Mouse (Mus musculus): ENCODE measurements around the gene Mnd1. TPM values are rescaled to one million over a fixed set of nuclear protein-coding genes. Genes with fewer than 3 reads are reported as not detected.

The Mnd1 gene
- polyA plus RNA-seq, 1 experiment = 21.4 TPM

DNA sequence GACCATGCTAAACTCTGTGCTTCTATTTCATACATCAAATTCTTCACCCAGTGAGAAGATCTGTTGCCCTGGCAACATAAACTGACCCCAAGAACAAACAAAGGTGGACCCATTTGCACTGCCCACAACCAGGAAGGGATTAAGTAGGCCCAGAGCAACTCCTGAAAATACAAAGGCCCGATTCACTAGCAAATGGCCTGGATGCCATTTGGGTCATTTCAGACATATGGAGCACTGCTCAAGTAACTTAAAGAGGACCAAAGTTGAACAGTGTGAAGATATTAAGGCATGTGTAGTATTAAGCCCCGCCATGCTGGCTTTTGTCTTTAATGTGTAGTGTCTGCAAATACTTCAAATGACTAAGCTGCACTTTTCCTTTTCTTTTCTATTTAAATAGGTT is 68.7 kb downstream of the Mnd1 start:
- Histone ChIP-seq H3K4me1 (ENCODE audit: control insufficient read depth, insufficient read depth, insufficient read length, low read length) (no peaks in the 10 kb centered on the region), H3K27ac (replicated peaks; ENCODE audit: low read depth, low read length) (no peak overlapping the region), H3K4me3 (ENCODE audit: insufficient read depth, low read depth, low read length) (no peak overlapping the region)

DNA sequence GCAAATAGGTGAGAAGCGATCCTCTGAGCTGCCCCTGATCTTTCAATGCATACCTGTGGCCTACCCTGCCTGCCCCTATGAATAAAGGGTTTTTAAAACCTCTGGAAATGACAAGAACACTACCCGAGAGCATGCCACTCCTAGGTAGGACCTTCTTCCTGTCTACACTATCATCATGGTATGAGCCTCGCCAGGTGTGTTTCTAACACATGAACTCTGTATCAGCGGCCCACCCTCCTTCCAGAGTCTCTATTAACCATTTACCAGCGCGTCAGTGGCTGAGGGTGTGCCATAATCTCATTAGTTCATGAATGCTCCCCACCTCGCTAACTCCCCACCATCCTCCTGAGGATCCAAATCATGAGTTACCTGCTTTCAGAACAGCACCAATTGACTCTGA is 69.2 kb downstream of the Mnd1 start:
- no peaks in the 10 kb centered on the region for H3K4me1 ChIP-seq (ENCODE audit: control insufficient read depth, insufficient read depth, insufficient read length, low read length)
- no peak overlapping the region for H3K4me3 ChIP-seq (ENCODE audit: insufficient read depth, low read depth, low read length)
- no peak overlapping the region for H3K27ac ChIP-seq (replicated peaks; ENCODE audit: low read depth, low read length)

DNA sequence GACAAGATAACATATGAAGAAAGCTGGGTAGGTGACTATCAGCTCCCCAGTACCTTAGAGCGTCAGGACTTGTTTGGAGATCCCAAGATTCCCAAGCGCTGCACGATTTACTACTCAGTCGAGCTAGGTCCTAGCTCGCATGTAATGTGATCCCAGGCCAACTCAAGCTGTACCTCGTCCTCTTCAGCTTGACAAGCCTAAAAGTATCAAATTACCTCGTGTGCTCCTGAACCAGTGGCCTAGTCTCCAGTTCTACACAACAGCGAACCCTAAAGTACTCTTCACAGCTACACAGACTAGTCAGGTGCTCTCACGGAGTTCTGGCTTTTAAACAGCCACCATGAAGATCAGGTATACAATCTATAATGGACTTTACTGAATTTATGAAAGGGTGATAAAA is 70.2 kb downstream of the Mnd1 start:
- Histone ChIP-seq H3K27ac (replicated peaks; ENCODE audit: low read depth, low read length) (no peak overlapping the region), H3K4me1 (ENCODE audit: control insufficient read depth, insufficient read depth, insufficient read length, low read length) (no peaks in the 10 kb centered on the region), H3K4me3 (ENCODE audit: insufficient read depth, low read depth, low read length) (no peak overlapping the region)

DNA sequence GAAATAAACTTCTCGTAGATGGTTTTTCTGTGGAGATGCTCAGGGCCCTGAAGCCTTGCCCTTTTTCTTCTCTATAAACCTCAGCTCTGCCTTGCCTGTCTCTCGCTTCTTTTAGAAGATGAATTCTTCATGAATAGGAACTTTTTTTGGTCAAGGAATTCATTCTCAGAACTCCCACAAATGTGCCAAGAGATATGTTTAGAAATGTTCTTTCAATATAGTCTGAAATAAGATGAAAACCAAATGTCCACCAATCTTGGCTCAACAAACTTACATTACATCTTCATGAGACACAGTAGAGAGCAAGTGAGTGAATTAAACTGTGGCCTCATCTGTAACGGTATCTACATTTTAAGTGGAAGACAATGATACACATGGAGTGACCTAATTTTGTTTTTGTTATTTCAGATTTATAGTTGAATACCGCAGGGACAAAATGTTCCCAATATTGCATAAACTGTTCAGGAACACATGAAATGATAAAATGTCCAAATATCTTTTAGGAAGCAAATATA is 74.3 kb downstream of the Mnd1 start:
- H3K27ac ChIP-seq (replicated peaks; ENCODE audit: low read depth, low read length) = no peak overlapping the region
- no peak overlapping the region for H3K4me3 ChIP-seq (ENCODE audit: insufficient read depth, low read depth, low read length)
- H3K4me1 ChIP-seq (ENCODE audit: control insufficient read depth, insufficient read depth, insufficient read length, low read length) = no peaks in the 10 kb centered on the region

DNA sequence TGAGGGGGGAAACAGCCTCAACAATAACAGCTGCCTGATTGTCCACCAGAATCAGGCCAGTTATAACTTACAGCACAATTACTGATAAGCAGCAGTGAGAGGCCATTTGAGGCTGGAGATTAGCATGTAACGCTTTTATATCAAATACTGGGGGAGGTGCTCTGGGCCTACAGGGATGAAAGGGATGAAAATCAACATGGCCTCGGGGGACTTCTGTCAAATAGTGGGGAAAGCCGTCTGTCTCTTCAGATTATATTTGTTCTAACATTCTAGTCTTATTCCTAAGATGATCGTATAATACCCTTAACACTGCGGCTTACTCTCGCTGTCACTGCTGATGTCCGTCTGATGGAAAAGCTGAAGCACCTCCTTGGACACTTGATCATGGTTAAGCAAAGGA is 75.5 kb downstream of the Mnd1 start:
- no peak overlapping the region for H3K27ac ChIP-seq (replicated peaks; ENCODE audit: low read depth, low read length)

DNA sequence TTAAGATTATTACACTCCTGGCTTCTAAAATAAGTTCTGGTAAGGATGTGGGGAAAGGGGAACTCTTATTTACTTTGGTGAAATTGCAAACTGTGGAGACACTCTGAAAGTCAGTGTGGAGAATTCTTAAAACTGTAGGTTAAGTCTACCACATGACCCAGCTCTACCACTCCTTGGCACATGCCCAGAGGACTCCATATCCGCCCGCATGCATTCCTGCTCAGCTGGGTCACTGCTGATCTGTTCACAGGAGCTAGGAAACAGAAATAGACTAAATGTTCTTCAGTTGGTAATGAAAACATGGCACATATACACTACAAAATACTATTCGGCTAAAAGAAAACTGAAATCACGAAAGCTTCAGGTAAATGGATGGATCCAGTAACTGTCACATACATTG is 78.1 kb downstream of the Mnd1 start:
- Histone ChIP-seq H3K4me3 (ENCODE audit: insufficient read depth, low read depth, low read length) (no peak overlapping the region), H3K27ac (replicated peaks; ENCODE audit: low read depth, low read length) (no peak overlapping the region), H3K4me1 (ENCODE audit: control insufficient read depth, insufficient read depth, insufficient read length, low read length) (no peaks in the 10 kb centered on the region)

More for the DNA sequence above, 75.5 kb downstream of the Mnd1 start:
- Histone ChIP-seq H3K4me1 (ENCODE audit: control insufficient read depth, insufficient read depth, insufficient read length, low read length) (no peaks in the 10 kb centered on the region), H3K4me3 (ENCODE audit: insufficient read depth, low read depth, low read length) (no peak overlapping the region)

DNA sequence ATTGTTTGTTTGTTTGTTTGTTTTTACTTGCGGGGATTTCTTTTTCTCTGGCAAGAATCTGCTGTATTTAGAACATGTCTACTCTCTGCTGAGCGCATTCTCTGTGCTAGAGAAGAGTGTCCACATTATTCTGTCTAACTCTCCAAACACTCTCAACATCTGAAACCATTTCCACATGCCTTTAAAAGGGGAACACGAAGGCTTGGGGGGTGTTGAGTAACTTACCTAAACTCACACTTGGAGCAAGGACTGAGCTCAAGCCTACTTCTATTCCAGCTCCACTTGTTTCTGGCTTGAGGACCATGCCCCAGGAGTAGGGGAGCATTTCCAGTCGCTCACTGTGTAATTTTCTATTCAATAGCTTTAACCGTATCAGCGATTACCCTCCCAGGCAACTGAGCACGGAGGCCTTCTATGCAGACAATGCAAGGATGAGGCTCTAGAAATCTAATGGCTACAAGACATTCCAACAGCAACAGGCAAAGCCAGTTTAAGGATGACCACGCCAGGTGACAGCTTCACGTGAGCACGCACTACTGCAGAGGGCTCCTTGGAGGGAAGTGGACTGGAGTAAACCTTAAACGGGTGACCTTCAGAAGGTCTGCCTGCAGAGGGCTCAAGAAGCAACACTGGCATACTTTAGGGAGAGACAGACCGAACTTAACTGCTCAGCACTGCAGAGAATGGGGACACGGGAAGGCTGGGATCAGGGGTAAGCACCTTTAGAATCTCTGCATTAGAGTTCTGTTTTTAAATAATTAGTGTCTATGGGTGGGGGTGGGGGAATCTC is 78.8 kb downstream of the Mnd1 start:
- Histone ChIP-seq H3K4me1 (ENCODE audit: control insufficient read depth, insufficient read depth, insufficient read length, low read length) (no peaks in the 10 kb centered on the region), H3K27ac (replicated peaks; ENCODE audit: low read depth, low read length) (no peak overlapping the region), H3K4me3 (ENCODE audit: insufficient read depth, low read depth, low read length) (no peak overlapping the region)

DNA sequence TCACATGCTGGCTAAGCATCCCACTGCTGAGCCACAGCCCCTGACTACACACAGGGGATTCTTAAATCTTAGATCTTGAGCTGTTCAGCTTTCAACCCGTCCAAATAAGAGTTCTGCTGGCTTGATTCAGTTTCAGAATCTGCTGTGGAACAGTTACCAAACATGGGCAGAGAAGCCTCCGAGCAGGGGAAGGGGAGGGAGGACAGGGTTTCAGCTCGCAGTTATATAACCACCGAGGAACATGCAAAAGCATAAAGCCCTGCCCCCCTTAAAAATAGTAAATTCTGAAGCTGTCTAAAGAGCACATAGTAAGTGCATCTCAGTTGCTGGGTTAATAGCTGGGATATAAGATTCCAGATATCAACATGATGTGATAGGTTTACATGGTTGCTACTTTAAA is 80.1 kb downstream of the Mnd1 start:
- H3K4me3 ChIP-seq (ENCODE audit: insufficient read depth, low read depth, low read length) = no peak overlapping the region
- no peak overlapping the region for H3K27ac ChIP-seq (replicated peaks; ENCODE audit: low read depth, low read length)

DNA sequence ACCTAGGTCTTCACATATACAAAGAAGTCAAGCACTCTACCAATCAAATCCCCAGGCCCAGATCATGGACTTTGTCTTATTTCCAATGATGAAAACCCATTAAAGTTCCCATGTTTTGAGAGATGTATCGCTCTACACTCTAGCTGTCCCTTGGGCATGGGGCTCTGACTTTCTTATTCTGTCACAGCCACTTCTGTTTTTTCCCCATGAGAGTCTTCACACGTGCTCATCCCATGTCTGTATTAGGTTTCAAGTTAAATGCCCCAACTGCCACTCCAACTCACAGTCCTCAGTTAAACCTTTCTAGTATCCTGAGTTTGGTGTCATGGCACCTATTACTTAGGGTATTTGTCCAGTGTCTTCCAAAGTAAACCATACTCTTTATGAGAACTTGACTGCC is 80.8 kb downstream of the Mnd1 start:
- Histone ChIP-seq H3K27ac (replicated peaks; ENCODE audit: low read depth, low read length) (no peak overlapping the region), H3K4me3 (ENCODE audit: insufficient read depth, low read depth, low read length) (no peak overlapping the region), H3K4me1 (ENCODE audit: control insufficient read depth, insufficient read depth, insufficient read length, low read length) (no peaks in the 10 kb centered on the region)

More for the DNA sequence above, 80.1 kb downstream of the Mnd1 start:
- no peaks in the 10 kb centered on the region for H3K4me1 ChIP-seq (ENCODE audit: control insufficient read depth, insufficient read depth, insufficient read length, low read length)

DNA sequence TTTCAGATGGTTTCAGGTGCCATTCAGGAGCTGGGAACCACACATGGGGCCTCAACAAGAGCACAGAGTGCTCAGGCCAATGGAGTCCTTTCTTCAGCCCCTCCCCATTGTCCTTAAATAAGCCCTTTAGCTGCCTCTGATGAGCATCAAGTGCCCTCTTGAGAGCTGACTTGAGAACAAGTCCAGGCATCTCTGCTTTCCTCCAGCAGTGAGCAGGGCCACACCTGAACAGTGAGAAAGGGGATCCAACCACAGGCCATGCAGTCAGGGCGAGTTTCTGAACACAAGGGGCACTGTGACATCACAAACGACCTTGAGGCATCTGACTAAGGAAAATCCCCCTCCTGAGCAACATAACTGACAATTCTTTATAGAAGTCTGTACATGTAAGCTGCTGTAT is 83.9 kb downstream of the Mnd1 start:
- H3K27ac ChIP-seq (replicated peaks; ENCODE audit: low read depth, low read length) = no peak overlapping the region
- H3K4me3 ChIP-seq (ENCODE audit: insufficient read depth, low read depth, low read length) = no peak overlapping the region
- H3K4me1 ChIP-seq (ENCODE audit: control insufficient read depth, insufficient read depth, insufficient read length, low read length) = no peaks in the 10 kb centered on the region

DNA sequence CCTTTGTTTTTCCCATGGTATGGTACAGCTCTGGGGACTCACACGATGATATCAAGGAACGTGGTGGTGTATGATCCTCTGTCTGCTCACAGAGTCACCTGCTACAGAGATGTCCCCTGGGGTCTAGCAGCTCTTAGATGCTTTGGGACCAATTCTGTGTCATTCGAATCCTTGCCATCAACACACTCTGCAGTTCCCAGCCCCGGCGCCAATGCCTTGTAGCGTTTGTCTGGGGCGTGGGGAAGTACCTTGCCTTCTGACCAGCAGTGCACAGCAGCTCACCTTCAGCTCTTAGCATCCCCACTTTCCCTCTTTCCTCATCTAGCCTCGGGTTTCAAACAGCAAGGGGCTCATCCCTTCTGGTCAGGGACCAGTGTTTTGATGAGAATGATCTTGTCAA is 84.8 kb downstream of the Mnd1 start:
- no peak overlapping the region for H3K27ac ChIP-seq (replicated peaks; ENCODE audit: low read depth, low read length)
- H3K4me1 ChIP-seq (ENCODE audit: control insufficient read depth, insufficient read depth, insufficient read length, low read length) = no peaks in the 10 kb centered on the region
- no peak overlapping the region for H3K4me3 ChIP-seq (ENCODE audit: insufficient read depth, low read depth, low read length)

DNA sequence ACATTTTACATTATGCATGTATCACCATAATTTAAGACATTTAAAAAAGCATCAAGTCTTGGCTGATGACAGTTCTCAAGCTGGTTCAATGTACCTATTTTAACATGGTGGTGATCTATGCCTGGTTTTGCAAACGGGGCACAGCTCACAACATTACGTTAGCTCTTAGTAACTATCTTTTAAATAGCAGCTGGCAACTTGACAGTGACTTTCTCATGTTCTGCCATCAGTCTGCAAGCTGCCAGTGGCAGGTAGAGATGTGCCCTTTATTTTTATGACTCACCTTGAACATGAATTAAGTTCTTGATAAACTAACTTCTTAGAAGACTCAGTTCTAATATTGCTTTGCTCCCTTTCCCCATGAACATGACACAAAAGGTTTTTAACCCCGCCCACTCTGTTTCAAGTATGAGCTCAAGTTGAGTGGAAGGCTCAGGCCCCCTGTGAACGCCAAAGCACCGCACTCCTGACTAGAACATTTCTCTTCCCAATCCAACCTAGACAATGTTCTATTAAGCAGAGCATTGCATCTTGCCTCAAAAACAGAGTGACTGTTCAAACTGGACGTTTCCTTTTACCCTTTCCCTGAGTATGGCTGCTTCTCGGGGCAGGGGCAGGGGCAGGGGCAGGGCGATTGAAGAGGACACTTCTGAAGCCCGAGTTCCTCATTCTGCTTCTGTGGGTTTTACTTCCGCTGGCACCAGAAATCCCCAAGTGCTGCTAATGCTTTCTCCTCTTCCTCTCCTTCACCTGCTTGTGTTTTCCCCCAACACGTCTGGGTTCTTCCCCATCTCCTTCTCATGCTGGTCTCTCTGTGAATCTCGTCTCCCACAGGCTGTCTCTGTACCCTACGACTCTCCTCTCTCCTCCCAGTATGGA is 86.5 kb downstream of the Mnd1 start:
- no peak overlapping the region for H3K27ac ChIP-seq (replicated peaks; ENCODE audit: low read depth, low read length)
- no peak overlapping the region for H3K4me3 ChIP-seq (ENCODE audit: insufficient read depth, low read depth, low read length)
- H3K4me1 ChIP-seq (ENCODE audit: control insufficient read depth, insufficient read depth, insufficient read length, low read length) = no peaks in the 10 kb centered on the region

DNA sequence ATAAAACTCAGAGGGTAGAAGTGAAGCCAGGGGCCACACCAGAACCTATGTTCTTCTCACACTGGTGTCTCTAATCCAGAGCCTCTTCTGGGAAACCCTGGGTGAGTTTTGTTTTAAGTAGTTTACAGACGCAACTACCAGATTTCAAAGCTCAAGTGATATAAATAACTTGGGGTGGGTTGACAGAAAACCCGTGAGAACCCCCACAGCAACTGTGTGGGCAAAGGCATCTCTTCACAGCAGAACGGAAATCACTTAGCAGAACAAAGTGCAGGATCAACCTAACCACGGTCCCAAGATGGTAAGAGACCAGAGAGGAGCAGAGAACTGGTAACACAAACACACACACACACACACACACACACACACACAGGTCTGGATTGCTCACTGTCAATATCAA is 89.8 kb downstream of the Mnd1 start:
- H3K27ac ChIP-seq (replicated peaks; ENCODE audit: low read depth, low read length) = no peak overlapping the region
- H3K4me3 ChIP-seq (ENCODE audit: insufficient read depth, low read depth, low read length) = no peak overlapping the region
- peaks cover 10% of the 10 kb centered on the region for H3K4me1 ChIP-seq (ENCODE audit: control insufficient read depth, insufficient read depth, insufficient read length, low read length)

DNA sequence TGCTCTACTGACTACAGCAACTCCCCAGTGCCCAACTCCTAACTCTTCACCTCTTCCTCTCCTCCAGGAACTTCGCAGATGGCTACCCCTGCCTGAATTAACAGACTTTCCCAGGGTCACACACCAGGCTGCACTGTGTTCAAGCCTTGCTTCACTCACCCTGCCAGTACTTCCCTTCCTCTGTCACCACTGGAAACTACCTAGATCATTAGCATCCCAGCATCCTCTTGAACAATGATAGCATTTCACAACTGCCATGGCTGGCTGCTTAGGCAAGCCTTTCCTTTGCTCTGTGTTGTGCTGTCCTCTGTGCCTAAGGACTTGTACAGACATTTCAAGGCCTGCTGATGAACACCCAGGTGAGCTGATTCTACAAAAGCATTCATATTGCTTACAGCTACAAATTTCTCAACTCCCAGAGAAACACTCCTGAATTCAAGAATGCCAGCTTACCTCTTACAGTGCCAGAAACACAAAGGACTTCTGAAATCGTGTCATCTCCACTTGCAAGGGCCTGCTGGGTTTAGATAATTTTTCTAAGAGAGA is 92.1 kb downstream of the Mnd1 start:
- no peak overlapping the region for H3K27ac ChIP-seq (replicated peaks; ENCODE audit: low read depth, low read length)
- no peak overlapping the region for H3K4me3 ChIP-seq (ENCODE audit: insufficient read depth, low read depth, low read length)
- peaks cover 13% of the 10 kb centered on the region for H3K4me1 ChIP-seq (ENCODE audit: control insufficient read depth, insufficient read depth, insufficient read length, low read length)

Measured in brown adipose tissue, adult 24 weeks (tissue).